Mouse (Mus musculus) ovary, adult 2 months (tissue): ENCODE results near the gene Arid3c. TPM values are rescaled to one million over a fixed set of nuclear protein-coding genes. Genes with fewer than 3 reads are reported as not detected.

Experiments
- polyA plus RNA-seq: library from polyadenylated mRNA; depleted of rRNA; stranded (reverse); fragments of >200 nt; gene quantifications from 2 replicates; pipeline ENCODE4 v1.2.3, GENCODE M21; 2012; rRNA removed

The Arid3c gene
- 0.09 TPM in 1 of 2 replicates, not detected in the other for polyA plus RNA-seq

GRCm38 (mm10) chr4:41731052-41731765, at the start of gene Arid3c:
Gene Arid3c, minus strand, starts transcription at chr4:41731142.

DNA sequence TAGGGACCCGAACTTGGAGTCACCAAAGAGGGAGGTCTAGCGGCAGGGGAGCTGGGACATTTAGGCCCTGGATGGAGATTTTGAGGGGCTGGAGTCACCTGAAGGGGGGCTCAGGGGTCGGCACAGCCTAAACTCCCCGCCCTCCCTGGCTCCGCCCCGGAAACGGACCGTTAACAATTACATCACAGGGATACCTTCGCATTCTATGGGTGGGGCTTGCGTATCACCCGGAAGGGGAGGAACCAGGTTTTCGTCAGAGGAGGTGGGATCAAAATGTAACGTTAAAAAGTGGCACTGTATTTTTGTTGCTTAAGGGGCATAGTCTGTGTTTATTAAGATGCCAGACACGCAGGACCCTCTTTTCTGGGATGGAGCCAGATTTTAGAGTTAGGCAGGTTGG, 43.1 kb upstream of the Arid3c start, which contains the start of gene Ccl27a:
Ccl27a (minus strand) TSS at position 246 of the 400 bp plus-strand sequence.

GRCm38 (mm10) chr4:41755338-41756305, 24.7 kb upstream of the Arid3c start, which contains the start of gene Sigmar1:
Gene Sigmar1, minus strand, starts transcription at chr4:41756157.

DNA sequence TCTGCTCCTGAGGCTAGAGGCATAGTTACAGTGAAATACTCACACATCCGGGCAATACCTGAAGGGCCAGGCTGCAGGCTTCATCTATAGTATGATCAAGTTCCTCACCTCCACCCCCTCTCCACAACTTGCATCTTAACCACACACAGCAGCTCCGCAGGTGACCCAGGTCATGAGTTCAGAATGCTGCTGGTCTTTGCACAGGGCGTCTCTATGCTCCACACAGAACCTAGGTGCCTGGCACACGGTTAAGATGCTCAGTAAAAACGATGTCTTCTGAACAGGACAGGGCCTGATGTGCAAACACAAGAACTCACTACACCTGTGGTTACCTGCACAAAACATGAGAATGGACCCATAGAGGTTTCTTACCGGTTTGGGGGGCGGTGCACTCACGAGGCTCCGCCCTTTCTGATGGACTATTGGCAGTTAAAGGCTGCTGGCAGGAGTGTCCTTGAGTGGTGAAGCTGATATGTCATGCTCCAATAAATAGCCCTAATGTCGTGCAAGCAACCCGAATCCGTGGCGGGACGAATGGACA, 23.9 kb upstream of the Arid3c start, which contains the start of gene Galt:
Galt (plus strand) TSS at position 432 of the 541 bp plus-strand sequence.

GRCm38 (mm10) chr4:41722918-41723351, 8.0 kb downstream of the Arid3c start, which contains the start of gene Dctn3:
Gene Dctn3, minus strand, starts transcription at chr4:41723170.

DNA sequence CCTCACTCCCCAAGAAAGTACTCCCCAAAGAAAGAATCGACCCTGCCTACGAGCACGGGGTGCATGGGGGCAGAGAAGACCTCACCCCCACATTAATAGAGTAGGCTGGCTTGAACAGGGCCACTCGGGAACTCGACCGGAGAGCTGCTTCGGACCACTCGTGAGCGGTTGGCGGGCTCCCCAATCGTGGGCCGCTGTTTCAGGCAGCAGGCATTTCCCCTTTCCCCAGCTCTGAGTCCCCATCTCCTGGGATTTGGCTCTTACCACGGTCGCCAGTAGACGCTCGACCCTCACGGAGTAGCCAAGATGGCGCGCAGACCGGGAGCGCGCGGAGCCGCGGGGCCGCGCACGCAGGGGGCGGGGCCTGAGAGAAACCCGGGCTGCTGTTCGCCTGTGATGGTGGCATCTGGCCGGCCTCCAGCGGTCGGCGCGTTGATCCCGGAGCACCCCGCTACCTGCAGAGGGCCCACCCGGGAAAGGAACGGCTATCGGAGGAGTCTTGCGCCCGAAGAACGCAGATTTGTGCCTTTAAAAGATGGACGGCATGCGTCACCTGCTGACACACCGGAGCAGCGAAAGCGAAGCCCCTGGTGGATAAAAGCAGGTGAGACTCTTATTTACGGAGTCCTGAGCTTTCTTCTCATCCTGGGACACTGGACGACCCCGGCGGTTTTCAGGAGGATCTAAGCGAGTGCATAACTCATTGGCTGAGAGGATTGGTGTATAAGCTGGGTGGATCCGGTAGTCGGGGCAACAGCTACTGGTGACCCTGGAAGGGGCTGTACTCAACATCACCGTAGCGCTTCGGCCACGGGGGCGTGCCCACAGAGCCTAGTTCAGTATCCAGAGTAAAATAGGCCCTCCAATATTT, 17.5 kb downstream of the Arid3c start, which contains the start of gene Rpp25l:
Rpp25l (minus strand) TSS at position 338 of the 871 bp plus-strand sequence.

GRCm38 (mm10) chr4:41699783-41700182, 31.2 kb downstream of the Arid3c start, which contains the start of gene Il11ra1:
Gene Il11ra1, plus strand, starts transcription at chr4:41699989.

DNA sequence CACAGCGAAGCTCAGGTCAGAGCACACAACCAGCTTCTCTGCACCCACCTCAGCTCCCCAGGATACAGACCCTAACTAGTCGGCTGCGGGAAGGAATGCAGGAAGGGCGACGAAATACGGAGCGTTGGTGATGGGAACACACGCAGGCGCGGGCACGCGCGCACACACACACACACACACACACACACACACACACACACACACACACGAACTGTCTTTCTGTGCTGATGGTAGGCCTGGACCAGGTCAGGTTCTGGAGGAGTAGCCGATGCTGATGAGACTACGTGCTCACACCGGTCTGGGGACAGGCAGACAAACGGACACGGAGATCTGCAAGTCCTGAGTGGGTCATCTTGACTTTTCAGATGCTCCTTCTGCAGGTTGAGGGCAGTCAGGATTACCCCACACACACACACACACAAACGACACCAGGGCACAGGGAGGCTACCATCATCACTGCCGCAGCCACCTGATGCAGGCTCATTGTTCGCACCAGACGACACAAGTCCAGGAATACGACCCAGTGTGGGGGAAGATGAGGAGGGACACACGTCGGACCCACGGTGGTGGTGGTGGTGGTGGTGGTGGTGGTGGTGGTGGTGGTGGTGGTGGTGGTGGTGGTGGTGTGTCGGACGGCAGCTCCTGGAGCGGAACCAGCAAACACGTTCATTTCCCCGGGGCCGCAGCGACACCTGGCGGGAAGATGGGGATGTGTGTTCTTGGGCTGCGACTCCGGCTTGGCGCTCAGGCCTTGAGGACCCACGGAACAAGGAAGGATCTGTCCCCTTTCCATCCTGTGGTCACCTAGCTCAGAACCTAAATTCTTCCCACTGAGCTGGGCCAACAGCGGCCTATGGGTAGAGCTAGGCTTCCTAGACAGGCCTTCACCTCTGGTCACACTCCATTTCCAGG, 33.8 kb downstream of the Arid3c start, which contains the start of gene Cntfr:
Cntfr (minus strand) TSS at position 160 of the 912 bp plus-strand sequence.

Other genes starting within 250 kb of the Arid3c start
- 8.8 and 9.1 TPM in 2 replicates for gene AI464131, start 228.1 kb downstream of the Arid3c start, polyA plus RNA-seq
- 36.8 and 36.9 TPM in 2 replicates for gene 1110017D15Rik, start 213.8 kb downstream of the Arid3c start, polyA plus RNA-seq
- 39.7 and 44.1 TPM in 2 replicates for gene Fam219a, start 161.6 kb downstream of the Arid3c start, polyA plus RNA-seq
- 7.8 and 7.9 TPM in 2 replicates for gene Dnaic1, start 161.4 kb downstream of the Arid3c start, polyA plus RNA-seq
- gene Enho, start 90.8 kb downstream of the Arid3c start, polyA plus RNA-seq = 37.4 and 45.6 TPM in 2 replicates
- 21.2 and 25.5 TPM in 2 replicates for gene Cntfr, start 34.1 kb downstream of the Arid3c start, polyA plus RNA-seq
- gene Il11ra1, start 31.2 kb downstream of the Arid3c start, polyA plus RNA-seq = 162 and 259 TPM in 2 replicates
- 65.6 and 76.5 TPM in 2 replicates for gene Rpp25l, start 17.6 kb downstream of the Arid3c start, polyA plus RNA-seq
- 61.0 and 63.4 TPM in 2 replicates for gene Dctn3, start 8.0 kb downstream of the Arid3c start, polyA plus RNA-seq
- gene Galt, start 24.1 kb upstream of the Arid3c start, polyA plus RNA-seq = 85.7 and 104 TPM in 2 replicates
- gene Sigmar1, start 25.0 kb upstream of the Arid3c start, polyA plus RNA-seq = 128 and 145 TPM in 2 replicates
- 54.6 and 69.8 TPM in 2 replicates for gene Ccl27a, start 43.1 kb upstream of the Arid3c start, polyA plus RNA-seq
- 1.9 and 12.9 TPM in 2 replicates for gene Gm21541, start 172.5 kb upstream of the Arid3c start, polyA plus RNA-seq
- gene Gm20878, start 210.4 kb upstream of the Arid3c start, polyA plus RNA-seq = 3.1 and 5.0 TPM in 2 replicates
- 0.17 and 0.24 TPM in 2 replicates for gene Fam205a4, start 234.9 kb upstream of the Arid3c start, polyA plus RNA-seq